Mouse (Mus musculus) hindbrain, embryonic 14.5 days (tissue): Measurements from ENCODE around the gene Zfp800. TPM values are rescaled to one million over a fixed set of nuclear protein-coding genes. Genes with fewer than 3 reads are reported as not detected.

Experiments used
- ATAC-seq: fragments of 200-750 bp; cut with Nextera tagmentation; 2 replicates; pipeline ENCODE4 v1.8.0; 2017; ENCODE audit warnings: moderate number of reproducible peaks, mild to moderate bottlenecking, moderate TSS enrichment, moderate library complexity; ENCODE audit not compliant: low FRiP score
- DNase-seq: peaks from one replicate; pipeline ENCODE4 v3.0.0-alpha.2; 2015; ENCODE audit warnings: low spot score
- H3K27ac ChIP-seq: fragments of 300-500 bp; sonication (generic); 2 replicates; pipeline ENCODE4 v1.5.1; 2014; ENCODE audit warnings: mild to moderate bottlenecking, moderate library complexity
- H3K27me3 ChIP-seq: fragments of 300-500 bp; sonication (generic); 2 replicates; pipeline ENCODE4 v1.6.1; 2014; ENCODE audit warnings: mild to moderate bottlenecking, low read length, mixed read lengths; ENCODE audit not compliant: control insufficient read depth, insufficient read depth
- H3K36me3 ChIP-seq: fragments of 300-500 bp; sonication (generic); replicated peaks from 2 replicates; pipeline ENCODE4 v1.6.1; 2014; ENCODE audit not compliant: control insufficient read depth, insufficient read depth
- H3K4me1 ChIP-seq: fragments of 300-500 bp; sonication (generic); replicated peaks from 2 replicates; pipeline ENCODE4 v1.6.1; 2014; ENCODE audit warnings: antibody characterized with exemption, low read length, mixed read lengths; ENCODE audit not compliant: control insufficient read depth, insufficient read depth
- H3K4me2 ChIP-seq: fragments of 300-500 bp; sonication (generic); replicated peaks from 2 replicates; pipeline ENCODE4 v1.6.1; 2014; ENCODE audit warnings: mild to moderate bottlenecking, moderate library complexity
- H3K4me3 ChIP-seq: fragments of 300-500 bp; sonication (generic); replicated peaks from 2 replicates; pipeline ENCODE4 v1.5.1; 2014; ENCODE audit warnings: mild to moderate bottlenecking, low read length
- H3K9ac ChIP-seq: fragments of 300-500 bp; sonication (generic); 2 replicates; pipeline ENCODE4 v1.6.1; 2014
- H3K9me3 ChIP-seq: fragments of 300-500 bp; sonication (generic); 2 replicates; pipeline ENCODE4 v1.6.1; 2016; ENCODE audit warnings: low read length; ENCODE audit not compliant: control insufficient read depth
- WGBS: fragments of 180-500 bp; shearing (Covaris S2); extraction: QIAGEN DNeasy Blood & Tissue Kit; methylation state at CpG from one replicate; pipeline ENCODE4 v1.1.7; 2014; 5-methylcytosine and 5-hydroxymethylcytosine counted together
- polyA plus RNA-seq: library from polyadenylated mRNA; unstranded; fragments of >200 nt; fragmentation: Nextera tagmentation; extraction: Ambion mirVana; gene quantifications from 2 replicates; pipeline ENCODE4 v1.2.1, GENCODE M21; 2014

Gene Zfp800
- polyA plus RNA-seq: 22.4 and 23.0 TPM in 2 replicates

GRCm38 (mm10) chr6:28397681-28398203 lies at the start of gene Zfp800:
TSS of gene Zfp800 (minus strand) at chr6:28398005.
- Histone ChIP-seq H3K27me3 (no peaks in the 10 kb centered on the region; the same call in 1 of the 2 replicates), H3K27ac (no peak within 1 kb of the TSS), H3K4me1 (no peaks in the 10 kb centered on the region), H3K4me2 (peak within 1 kb of the TSS; percentile 71), H3K9me3 (no peaks in the 10 kb centered on the region), H3K36me3 (no peaks in the 10 kb centered on the region), H3K9ac (peak within 1 kb of the TSS; percentile 47), H3K4me3 (peak within 1 kb of the TSS; percentile 38)
- ATAC-seq (peak; percentile 62), DNase-seq (peak; percentile 55)
- WGBS: under 1% methylated on average over 33 of the region's 33 CpGs

- DNase-seq: no peak
- 78% methylated on average over 6 of the region's 6 CpGs for WGBS
- no peaks in the 10 kb centered on the region for H3K9me3 ChIP-seq
- no peaks in the 10 kb centered on the region for H3K27me3 ChIP-seq
- ATAC-seq: no peak
- H3K9ac ChIP-seq: no peak overlapping the region
- H3K4me2 ChIP-seq: no peak overlapping the region
- peaks cover 6% of the 10 kb centered on the region; the same call in 1 of the 2 replicates for H3K36me3 ChIP-seq
- no peak overlapping the region for H3K4me3 ChIP-seq
- H3K27ac ChIP-seq: no peak overlapping the region
- H3K4me1 ChIP-seq: no peaks in the 10 kb centered on the region
Measured at GRCm38 (mm10) chr6:28431538-28431855, 33.7 kb upstream of the Zfp800 start.

GRCm38 (mm10) chr6:28430795-28431537 lies 33.2 kb upstream of the Zfp800 start:
- H3K4me2 ChIP-seq: no peak overlapping the region
- H3K9me3 ChIP-seq: no peaks in the 10 kb centered on the region
- no peak overlapping the region for H3K27ac ChIP-seq
- H3K4me1 ChIP-seq: no peaks in the 10 kb centered on the region
- peaks cover 11% of the 10 kb centered on the region for H3K36me3 ChIP-seq
- H3K9ac ChIP-seq: no peak overlapping the region
- WGBS: 80% methylated on average over 10 of the region's 10 CpGs
- no peak for ATAC-seq
- H3K4me3 ChIP-seq: no peak overlapping the region
- no peaks in the 10 kb centered on the region for H3K27me3 ChIP-seq
- DNase-seq: no peak

- Histone ChIP-seq H3K4me2 (no peak overlapping the region), H3K4me3 (no peak overlapping the region), H3K36me3 (peaks cover 17% of the 10 kb centered on the region), H3K4me1 (peaks cover 4% of the 10 kb centered on the region), H3K27me3 (no peaks in the 10 kb centered on the region), H3K9me3 (no peaks in the 10 kb centered on the region), H3K9ac (no peak overlapping the region), H3K27ac (no peak overlapping the region)
- no peak for DNase-seq
- 89% methylated on average over 11 of the region's 11 CpGs for WGBS
- no peak for ATAC-seq
Measured at GRCm38 (mm10) chr6:28429870-28430269, 32.1 kb upstream of the Zfp800 start.

GRCm38 (mm10) chr6:28428290-28428689 lies 30.5 kb upstream of the Zfp800 start, which contains the start of gene Gcc1:
TSS of gene Gcc1 (minus strand) at chr6:28428390.
- H3K27me3 ChIP-seq: no peaks in the 10 kb centered on the region
- no peak within 1 kb of the TSS for H3K4me3 ChIP-seq
- 86% methylated on average over 3 of the region's 3 CpGs for WGBS
- no peak within 1 kb of the TSS for H3K27ac ChIP-seq
- H3K4me1 ChIP-seq: peaks cover 11% of the 10 kb centered on the region
- no peaks in the 10 kb centered on the region for H3K9me3 ChIP-seq
- no peak within 1 kb of the TSS for H3K9ac ChIP-seq
- no peak within 1 kb of the TSS for H3K4me2 ChIP-seq
- peaks cover 17% of the 10 kb centered on the region for H3K36me3 ChIP-seq
- no peak for DNase-seq
- ATAC-seq: no peak

- no peak for DNase-seq
- H3K4me1 ChIP-seq: peaks cover 12% of the 10 kb centered on the region
- no peaks in the 10 kb centered on the region for H3K9me3 ChIP-seq
- H3K27ac ChIP-seq: no peak within 1 kb of the TSS
- whole genome bisulfite sequencing: 77% methylated on average over 3 of the region's 3 CpGs
- H3K9ac ChIP-seq: no peak within 1 kb of the TSS
- H3K36me3 ChIP-seq: peaks cover 17% of the 10 kb centered on the region
- no peaks in the 10 kb centered on the region for H3K27me3 ChIP-seq
- no peak within 1 kb of the TSS for H3K4me2 ChIP-seq
- no peak within 1 kb of the TSS for H3K4me3 ChIP-seq
- ATAC-seq: no peak
Measured at GRCm38 (mm10) chr6:28427096-28427839, 29.5 kb upstream of the Zfp800 start, which contains the start of gene Fscn3. TSS of gene Fscn3 (plus strand) at chr6:28427789.

GRCm38 (mm10) chr6:28425019-28425418 lies 27.2 kb upstream of the Zfp800 start:
- H3K27ac ChIP-seq: no peak overlapping the region
- no peak for ATAC-seq
- H3K4me2 ChIP-seq: no peak overlapping the region
- H3K9me3 ChIP-seq: no peaks in the 10 kb centered on the region
- H3K36me3 ChIP-seq: peaks cover 17% of the 10 kb centered on the region
- DNase-seq: no peak
- H3K27me3 ChIP-seq: no peaks in the 10 kb centered on the region
- H3K9ac ChIP-seq: no peak overlapping the region
- 95% methylated on average over 6 of the region's 6 CpGs for WGBS
- no peak overlapping the region for H3K4me3 ChIP-seq
- H3K4me1 ChIP-seq: peaks cover 27% of the 10 kb centered on the region

- peaks cover 33% of the 10 kb centered on the region for H3K4me1 ChIP-seq
- H3K27ac ChIP-seq: peak overlapping the region; percentile 79
- H3K27me3 ChIP-seq: no peaks in the 10 kb centered on the region
- H3K9me3 ChIP-seq: no peaks in the 10 kb centered on the region
- peak overlapping the region; percentile 66 for H3K4me2 ChIP-seq
- H3K4me3 ChIP-seq: peak overlapping the region; percentile 84
- DNase-seq: no peak
- peak overlapping the region; percentile 95 for H3K9ac ChIP-seq
- peak; percentile 49 for ATAC-seq
- WGBS: 13% methylated on average over 37 of the region's 46 CpGs
- H3K36me3 ChIP-seq: peaks cover 17% of the 10 kb centered on the region
Measured at GRCm38 (mm10) chr6:28423767-28424695, 26.2 kb upstream of the Zfp800 start.
